In the genomic region with DNA sequence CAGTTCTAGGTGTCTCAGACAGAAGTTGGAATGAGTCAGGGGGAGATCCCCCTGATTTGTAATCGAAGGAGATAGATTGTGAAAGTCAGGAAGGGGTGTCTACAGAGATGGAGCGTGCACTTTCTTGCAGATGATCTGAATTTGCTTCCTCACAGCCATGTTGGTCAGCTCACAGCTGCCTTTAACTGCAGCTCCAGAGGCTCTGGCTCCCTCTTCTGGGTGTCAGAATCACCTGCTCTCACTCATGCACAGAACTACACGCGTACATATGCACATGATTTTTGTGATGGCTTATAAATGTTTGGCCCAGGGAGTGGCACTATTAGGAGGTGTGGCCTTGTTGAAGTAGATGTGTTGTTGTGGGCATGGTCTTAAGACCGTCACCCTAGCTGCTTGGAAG, we compare ENCODE assay signal across 18 mouse cellular contexts. TPM values are rescaled to one million over a fixed set of nuclear protein-coding genes. Genes with fewer than 3 reads are reported as not detected.
DNase-seq lines count a peak whose midpoint lies in the region; ATAC-seq and TF ChIP-seq lines count a peak whose summit lies in the region.
"Had no signal": no experiment of that assay in that cellular context is flagged by ENCODE, and none has a peak within 500 bp of the region (broad histone marks: within the 10 kb centered on the region; RNA-seq: fewer than 3 reads in every experiment).

No protein-coding gene starts in this region.

- peak; percentile 9 for DNase-seq in adrenal gland, postnatal 14 days
- no peak for DNase-seq in adrenal gland, adult 18-20 months (ENCODE audit: low spot score in 2 of 2)
- peak; percentile 35 for DNase-seq in liver, adult 2 months (ENCODE audit: extremely low read depth, low read depth, low spot score)
- no peak for DNase-seq in cerebellum, postnatal 10 days
- DNase-seq in frontal cortex, postnatal 14 days (ENCODE audit: low spot score in 2 of 2) = no peak
- DNase-seq: adrenal gland, postnatal 36 days; gastrocnemius, postnatal 10 days; kidney, adult 8-10 months; lung, postnatal 4 days; right cerebral cortex, postnatal 4 days had no signal

- TF ChIP-seq CTCF in liver, adult 2 months (IDR thresholded peaks at IDR 0.05; ENCODE audit: low read depth, low read length) = peak; percentile 31; the same call in 1 of the 2 replicates
- peak; percentile 48 for TF ChIP-seq CTCF in ES-Bruce4 (IDR thresholded peaks at IDR 0.05; ENCODE audit: low read depth, low read length)

- H3K9me3 ChIP-seq in liver, embryonic 12.5 days (replicated peaks) = no peaks in the 10 kb centered on the region
- H3K9me3 ChIP-seq in ES-Bruce4 (replicated peaks; ENCODE audit: control insufficient read depth, insufficient read depth, low read length, poor library complexity, severe bottlenecking) = no peaks in the 10 kb centered on the region
- H3K9me3 ChIP-seq: embryonic facial prominence, embryonic 13.5 days; limb, embryonic 13.5 days; neural tube, embryonic 13.5 days had no signal

- H3K4me1 ChIP-seq in liver, adult 2 months (ENCODE audit: control insufficient read depth, insufficient read depth, low read length) = peaks cover 6% of the 10 kb centered on the region; the same call in 1 of the 2 replicates
- H3K4me1 ChIP-seq in liver, embryonic 12.5 days = no peaks in the 10 kb centered on the region
- H3K4me1 ChIP-seq in ES-Bruce4 (ENCODE audit: control insufficient read depth, insufficient read depth, low read length) = no peaks in the 10 kb centered on the region
- H3K4me1 ChIP-seq: embryonic facial prominence, embryonic 13.5 days; neural tube, embryonic 13.5 days had no signal

- no peak for TF ChIP-seq POLR2A in liver, adult 2 months (IDR thresholded peaks at IDR 0.05; ENCODE audit: extremely low read depth, insufficient read depth, low read length)
- no peak for TF ChIP-seq POLR2A in ES-Bruce4 (IDR thresholded peaks at IDR 0.05; ENCODE audit: insufficient read depth, low read length)

- H3K36me3 ChIP-seq in liver, adult 2 months (ENCODE audit: control insufficient read depth, insufficient read depth, low read length) = no peaks in the 10 kb centered on the region
- no peaks in the 10 kb centered on the region for H3K36me3 ChIP-seq in liver, embryonic 12.5 days
- H3K36me3 ChIP-seq in ES-Bruce4 (ENCODE audit: control insufficient read depth, insufficient read depth, low read length, poor library complexity, severe bottlenecking) = no peaks in the 10 kb centered on the region
- H3K36me3 ChIP-seq: embryonic facial prominence, embryonic 13.5 days; limb, embryonic 13.5 days; neural tube, embryonic 13.5 days had no signal

- no peak overlapping the region for H3K4me2 ChIP-seq in liver, embryonic 12.5 days
- H3K4me2 ChIP-seq: embryonic facial prominence, embryonic 13.5 days; limb, embryonic 13.5 days; neural tube, embryonic 13.5 days had no signal

- no peaks in the 10 kb centered on the region for H3K79me2 ChIP-seq in liver, adult 2 months (ENCODE audit: control insufficient read depth, insufficient read depth, low read length)

- ATAC-seq in liver, embryonic 12.5 days = no peak
- ATAC-seq in granulocyte monocyte progenitor cell, adult 5-6 weeks (replicated peaks; ENCODE audit: poor library complexity, severe bottlenecking) = peak; percentile 37

- WGBS in liver, adult 2 months = 91% methylated on average over 5 of the region's 5 CpGs
- WGBS in liver, embryonic 12.5 days (ENCODE audit: insufficient replicate concordance) = 67% methylated on average over 5 of the region's 5 CpGs

- no peak overlapping the region for H3K4me3 ChIP-seq in liver, adult 2 months (ENCODE audit: insufficient read depth, low read depth, low read length)
- no peak overlapping the region for H3K4me3 ChIP-seq in liver, embryonic 12.5 days
- H3K4me3 ChIP-seq in ES-Bruce4 (ENCODE audit: low read depth, low read length) = no peak overlapping the region
- H3K4me3 ChIP-seq: embryonic facial prominence, embryonic 13.5 days; layer of hippocampus, adult 2 months; limb, embryonic 13.5 days; neural tube, embryonic 13.5 days had no signal

- no peak overlapping the region for H3K27ac ChIP-seq in liver, adult 2 months (replicated peaks; ENCODE audit: insufficient read depth, low read depth, low read length)
- H3K27ac ChIP-seq in liver, embryonic 12.5 days = no peak overlapping the region
- no peak overlapping the region for H3K27ac ChIP-seq in ES-Bruce4 (ENCODE audit: insufficient read depth, low read length)
- H3K27ac ChIP-seq: embryonic facial prominence, embryonic 13.5 days; layer of hippocampus, adult 2 months; limb, embryonic 13.5 days; neural tube, embryonic 13.5 days had no signal

- H3K9ac ChIP-seq in liver, adult 2 months (ENCODE audit: low read depth, low read length) = no peak overlapping the region
- no peak overlapping the region for H3K9ac ChIP-seq in liver, embryonic 12.5 days
- H3K9ac ChIP-seq in ES-Bruce4 (ENCODE audit: low read depth, poor library complexity, severe bottlenecking) = no peak overlapping the region
- H3K9ac ChIP-seq: embryonic facial prominence, embryonic 13.5 days; limb, embryonic 13.5 days; neural tube, embryonic 13.5 days had no signal

- no peaks in the 10 kb centered on the region for H3K27me3 ChIP-seq in liver, adult 2 months (ENCODE audit: control insufficient read depth, insufficient read depth, low read length)
- no peaks in the 10 kb centered on the region for H3K27me3 ChIP-seq in liver, embryonic 12.5 days (replicated peaks)
- H3K27me3 ChIP-seq in ES-Bruce4 (ENCODE audit: control insufficient read depth, insufficient read depth, low read length, poor library complexity, severe bottlenecking) = no peaks in the 10 kb centered on the region
- H3K27me3 ChIP-seq: embryonic facial prominence, embryonic 13.5 days; limb, embryonic 13.5 days; neural tube, embryonic 13.5 days had no signal

- no peak for TF ChIP-seq EP300 in ES-Bruce4 (IDR thresholded peaks at IDR 0.05; ENCODE audit: insufficient read depth, low read depth, low read length)

RNA-seq across cellular contexts. Expression of gene Gpr88, which starts 15.8 kb away (rescaled TPM):
- 0.44 and 0.49 TPM in 2 replicates for total RNA-seq in adrenal gland, postnatal 14 days (2021)
- 1 to 10 TPM in 1 of 2 experiments, under 1 TPM in 1; 0.27 to 1.5 TPM for total RNA-seq in adrenal gland, adult 18-20 months (2021)
- total RNA-seq in liver, adult 2 months (2014; rRNA removed) = not detected in 2 replicates
- polyA plus RNA-seq in liver, adult 2 months (2012; rRNA removed) = not detected in 2 replicates
- 0.20 and 0.35 TPM in 2 replicates for polyA plus RNA-seq in liver, embryonic 12.5 days (2016; fragmentation: Nextera tagmentation; extraction: Ambion mirVana)
- polyA plus RNA-seq in ES-Bruce4 (2011; ENCODE audit: insufficient read depth, insufficient read length, low read depth, missing spikeins) = not detected in 2 replicates
- not detected in 2 replicates for total RNA-seq in granulocyte monocyte progenitor cell, adult 5-6 weeks (2014; fragmentation: Nextera tagmentation)
- total RNA-seq in granulocyte monocyte progenitor cell, adult 5-6 weeks (2017) = not detected in 2 replicates
- polyA plus RNA-seq: C2C12 had no signal

Comparison
In these comparisons a context has a peak if more than half of its experiments do, and no peak if none do; other contexts are left out.
1. DNase-seq: peak in adrenal gland, postnatal 14 days (single experiment) and liver, adult 2 months (single experiment); none in adrenal gland, adult 18-20 months (0 of 2), cerebellum, postnatal 10 days (0 of 2) and frontal cortex, postnatal 14 days (0 of 2).